17 mouse cellular contexts compared by ENCODE assay signal in genomic region chr5:127852305-127852704, GRCm38 (mm10).
"Had no signal": no experiment of that assay in that cellular context is flagged by ENCODE, and none has a peak within 500 bp of the region (broad histone marks: within the 10 kb centered on the region; RNA-seq: fewer than 3 reads in every experiment).

No protein-coding gene starts in this region.

- H3K36me3 ChIP-seq: limb, embryonic 10.5 days; limb, embryonic 13.5 days; liver, embryonic 12.5 days; liver, embryonic 15.5 days had no signal

- H3K9me3 ChIP-seq: limb, embryonic 10.5 days; liver, embryonic 15.5 days had no signal

- H3K9ac ChIP-seq: limb, embryonic 13.5 days; liver, embryonic 12.5 days; liver, embryonic 15.5 days had no signal

- H3K27ac ChIP-seq: left cerebral cortex, adult 2 months; limb, embryonic 10.5 days; limb, embryonic 13.5 days; liver, embryonic 12.5 days; liver, embryonic 15.5 days had no signal

- H3K4me2 ChIP-seq: limb, embryonic 13.5 days; liver, embryonic 12.5 days; liver, embryonic 15.5 days; midbrain, embryonic 11.5 days had no signal

- DNase-seq: layer of hippocampus, postnatal 36 days; liver; lung, adult 2 months; lung, postnatal 14 days; lung, postnatal 4 days; midbrain, embryonic 14.5 days; thymus, adult 2 months; thymus, postnatal 14 days; thymus, postnatal 4 days had no signal

- ATAC-seq: inflammation-experienced regulatory T-cells, adult 6 months; intestine, embryonic 16.5 days; liver, embryonic 12.5 days had no signal

- H3K4me1 ChIP-seq: limb, embryonic 10.5 days; limb, embryonic 13.5 days; liver, embryonic 12.5 days; liver, embryonic 15.5 days had no signal

- H3K27me3 ChIP-seq: limb, embryonic 13.5 days; liver, embryonic 12.5 days; liver, embryonic 15.5 days had no signal

- H3K4me3 ChIP-seq: left cerebral cortex, adult 2 months; limb, embryonic 10.5 days; limb, embryonic 13.5 days; liver, embryonic 12.5 days; liver, embryonic 15.5 days had no signal
